Mouse (Mus musculus) stomach, postnatal 0 days (tissue): ENCODE measurements around the gene 1700123O20Rik.

ENCODE experiments used
- CTCF ChIP-seq: IDR thresholded peaks from 2 replicates; pipeline ENCODE4 v1.5.1; 2016; ENCODE audit warnings: antibody characterized with exemption, low read depth, mild to moderate bottlenecking, moderate library complexity
- EP300 ChIP-seq: optimal IDR thresholded peaks from 2 replicates; pipeline ENCODE3; 2016; ENCODE audit warnings: antibody characterized with exemption

- TF ChIP-seq CTCF: no peak
- TF ChIP-seq EP300: no peak
Measured at GRCm38 (mm10) chr14:54732206-54732605, 46.2 kb downstream of the 1700123O20Rik start.
